Mouse (Mus musculus) lung, embryonic 16.5 days (tissue): Measurements from ENCODE around the gene Ncoa3. TPM values are rescaled to one million over a fixed set of nuclear protein-coding genes. Genes with fewer than 3 reads are reported as not detected.

ENCODE experiments used
- ATAC-seq: fragments of 200-750 bp; cut with Nextera tagmentation; 2 replicates; pipeline ENCODE4 v1.8.0; 2017; ENCODE audit warnings: low read depth, mild to moderate bottlenecking, moderate library complexity
- H3K27ac ChIP-seq: fragments of 300-500 bp; sonication (generic); 2 replicates; pipeline ENCODE4 v1.5.1; 2014; ENCODE audit warnings: mild to moderate bottlenecking, control low read depth, low read length
- H3K27me3 ChIP-seq: fragments of 300-500 bp; sonication (generic); 2 replicates; pipeline ENCODE4 v1.6.1; 2014; ENCODE audit warnings: low read depth, low read length, mixed read lengths; ENCODE audit not compliant: control insufficient read depth, insufficient read depth
- H3K36me3 ChIP-seq: fragments of 300-500 bp; sonication (generic); 2 replicates; pipeline ENCODE4 v1.6.1; 2014; ENCODE audit warnings: low read length; ENCODE audit not compliant: control insufficient read depth, insufficient read depth
- H3K4me1 ChIP-seq: fragments of 300-500 bp; sonication (generic); replicated peaks from 2 replicates; pipeline ENCODE4 v1.6.1; 2014; ENCODE audit warnings: low read length, mixed read lengths; ENCODE audit not compliant: control insufficient read depth, insufficient read depth
- H3K4me2 ChIP-seq: fragments of 300-500 bp; sonication (generic); 2 replicates; pipeline ENCODE4 v1.6.1; 2014; ENCODE audit warnings: low read depth, low read length, control low read depth
- H3K4me3 ChIP-seq: fragments of 300-500 bp; sonication (generic); 2 replicates; pipeline ENCODE4 v1.5.1; 2014; ENCODE audit warnings: mild to moderate bottlenecking, low read length, control low read depth
- H3K9ac ChIP-seq: fragments of 300-500 bp; sonication (generic); 2 replicates; pipeline ENCODE4 v1.6.1; 2014; ENCODE audit warnings: low read length, control low read depth
- H3K9me3 ChIP-seq: fragments of 300-500 bp; sonication (generic); 2 replicates; pipeline ENCODE4 v1.6.1; 2016; ENCODE audit warnings: low read length; ENCODE audit not compliant: control insufficient read depth
- WGBS: fragments of 180-500 bp; shearing (Covaris S2); extraction: QIAGEN DNeasy Blood & Tissue Kit; methylation state at CpG from one replicate; pipeline ENCODE4 v1.1.7; 2014; 5-methylcytosine and 5-hydroxymethylcytosine counted together
- polyA plus RNA-seq: library from polyadenylated mRNA; unstranded; fragments of >200 nt; fragmentation: Nextera tagmentation; extraction: Ambion mirVana; gene quantifications from 2 replicates; pipeline ENCODE4 v1.2.1, GENCODE M21; 2015

Ncoa3 gene
- polyA plus RNA-seq, 1 experiment from 2014 or later, result 12.1 TPM

DNA sequence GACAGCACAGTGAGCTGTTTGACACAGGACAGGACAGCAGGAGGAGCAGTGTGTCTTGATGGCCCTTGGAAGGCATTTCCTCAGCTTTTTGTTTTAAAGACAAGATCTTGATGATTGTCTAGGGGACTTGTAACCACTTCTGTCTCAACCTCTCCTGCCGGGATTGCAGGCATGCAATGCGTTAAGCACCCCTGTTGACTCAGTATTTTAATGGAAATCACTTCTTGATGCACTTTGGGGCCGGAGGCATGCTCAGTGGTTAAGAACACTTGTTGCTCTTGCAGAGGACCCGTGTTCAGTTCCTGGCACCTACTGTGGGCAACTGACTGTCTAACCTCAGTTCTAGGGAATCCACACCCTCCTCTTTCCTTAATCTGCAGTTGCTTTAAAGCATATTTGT is 74.0 kb downstream of the Ncoa3 start:
- Histone ChIP-seq H3K27ac (no peak overlapping the region), H3K4me1 (peaks cover 4% of the 10 kb centered on the region; the same call in 1 of the 2 replicates), H3K4me2 (no peak overlapping the region), H3K27me3 (no peaks in the 10 kb centered on the region), H3K36me3 (peaks cover 35% of the 10 kb centered on the region), H3K4me3 (no peak overlapping the region), H3K9ac (no peak overlapping the region), H3K9me3 (no peaks in the 10 kb centered on the region)
- ATAC-seq, result no peak
- 76% methylated on average over 4 of the region's 4 CpGs for WGBS

DNA sequence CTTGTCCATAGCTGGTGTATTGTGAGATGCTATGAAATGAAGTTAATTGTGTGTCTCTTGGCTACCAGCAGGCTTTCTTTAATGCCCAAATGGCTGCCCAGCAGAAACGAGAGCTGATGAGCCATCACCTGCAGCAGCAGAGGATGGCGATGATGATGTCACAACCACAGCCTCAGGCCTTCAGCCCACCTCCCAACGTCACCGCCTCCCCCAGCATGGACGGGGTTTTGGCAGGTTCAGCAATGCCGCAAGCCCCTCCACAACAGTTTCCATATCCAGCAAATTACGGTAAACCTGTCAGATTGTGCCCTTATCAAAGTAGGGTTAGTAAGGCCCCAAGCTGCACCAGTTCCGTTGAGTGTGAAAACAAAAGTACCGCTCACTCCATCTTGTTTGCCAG is 75.8 kb downstream of the Ncoa3 start:
- no peak for ATAC-seq
- H3K36me3 ChIP-seq, result peaks cover 38% of the 10 kb centered on the region

DNA sequence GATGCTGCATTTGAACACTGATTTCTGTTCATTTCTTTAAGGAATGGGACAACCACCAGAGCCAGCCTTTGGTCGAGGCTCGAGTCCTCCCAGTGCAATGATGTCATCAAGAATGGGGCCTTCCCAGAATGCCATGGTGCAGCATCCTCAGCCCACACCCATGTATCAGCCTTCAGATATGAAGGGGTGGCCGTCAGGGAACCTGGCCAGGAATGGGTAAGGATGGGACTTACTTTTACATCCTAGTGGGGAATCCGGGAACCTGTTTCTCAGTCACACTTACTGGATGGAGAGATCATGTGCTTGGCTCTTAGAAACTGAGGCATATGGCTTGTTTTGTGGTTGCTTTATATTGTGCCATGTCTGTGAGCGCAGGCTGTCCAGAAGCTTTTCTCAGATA is 76.7 kb downstream of the Ncoa3 start:
- no peak for ATAC-seq

More for the DNA sequence above, 75.8 kb downstream of the Ncoa3 start:
- Histone ChIP-seq H3K4me1 (no peaks in the 10 kb centered on the region), H3K4me3 (no peak overlapping the region), H3K9me3 (no peaks in the 10 kb centered on the region), H3K27ac (no peak overlapping the region), H3K4me2 (no peak overlapping the region), H3K27me3 (no peaks in the 10 kb centered on the region), H3K9ac (no peak overlapping the region)
- 83% methylated on average over 9 of the region's 9 CpGs for WGBS

DNA sequence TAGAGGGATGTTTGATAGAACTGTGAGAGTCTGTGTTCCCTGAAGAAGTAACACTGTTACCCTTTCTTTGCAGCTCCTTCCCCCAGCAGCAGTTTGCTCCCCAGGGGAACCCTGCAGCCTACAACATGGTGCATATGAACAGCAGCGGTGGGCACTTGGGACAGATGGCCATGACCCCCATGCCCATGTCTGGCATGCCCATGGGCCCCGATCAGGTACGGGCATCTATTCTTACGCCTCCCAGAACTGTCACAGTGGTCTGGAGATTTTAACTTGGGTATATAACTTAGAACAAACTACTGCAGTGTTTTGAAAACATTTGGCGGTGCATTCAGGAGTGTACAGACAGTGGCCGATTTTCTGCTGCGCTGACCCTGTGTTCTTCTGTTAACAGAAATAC is 77.3 kb downstream of the Ncoa3 start:
- 88% methylated on average over 7 of the region's 7 CpGs for WGBS
- Histone ChIP-seq H3K4me2 (no peak overlapping the region), H3K9ac (no peak overlapping the region), H3K27me3 (no peaks in the 10 kb centered on the region), H3K4me3 (no peak overlapping the region), H3K9me3 (no peaks in the 10 kb centered on the region), H3K4me1 (peaks cover 2% of the 10 kb centered on the region; the same call in 1 of the 2 replicates), H3K27ac (no peak overlapping the region), H3K36me3 (peaks cover 38% of the 10 kb centered on the region)
- no peak for ATAC-seq

More for the DNA sequence above, 76.7 kb downstream of the Ncoa3 start:
- Histone ChIP-seq H3K9me3 (no peaks in the 10 kb centered on the region), H3K27me3 (no peaks in the 10 kb centered on the region), H3K4me3 (no peak overlapping the region), H3K4me2 (no peak overlapping the region), H3K9ac (no peak overlapping the region), H3K27ac (no peak overlapping the region), H3K36me3 (peaks cover 38% of the 10 kb centered on the region), H3K4me1 (no peaks in the 10 kb centered on the region)
- WGBS, result 82% methylated on average over 5 of the region's 5 CpGs

DNA sequence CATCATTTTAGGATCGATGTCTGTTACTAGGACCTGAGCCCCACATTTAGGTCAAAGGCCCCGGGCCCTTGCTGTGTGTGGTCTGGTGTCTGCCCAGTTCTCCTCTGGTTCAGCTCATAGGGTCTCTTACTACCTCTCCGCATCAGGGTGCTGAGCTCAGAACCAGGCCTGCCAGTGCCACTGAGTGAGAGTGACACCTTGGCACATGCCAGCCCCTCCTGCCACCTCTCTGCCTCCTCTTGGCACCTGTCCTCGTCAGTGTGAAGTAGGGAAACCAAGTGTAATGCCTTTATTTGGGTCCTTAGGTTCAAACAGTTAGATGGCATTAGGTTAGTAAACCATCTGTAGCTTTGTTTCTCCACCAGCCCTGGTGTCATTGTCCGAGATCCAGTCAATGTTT is 79.0 kb downstream of the Ncoa3 start:
- WGBS, result 73% methylated on average over 5 of the region's 5 CpGs
- Histone ChIP-seq H3K27me3 (no peaks in the 10 kb centered on the region), H3K4me3 (no peak overlapping the region), H3K27ac (no peak overlapping the region), H3K9ac (no peak overlapping the region), H3K36me3 (peaks cover 26% of the 10 kb centered on the region), H3K4me2 (no peak overlapping the region), H3K9me3 (no peaks in the 10 kb centered on the region), H3K4me1 (peaks cover 2% of the 10 kb centered on the region; the same call in 1 of the 2 replicates)
- ATAC-seq, result no peak

DNA sequence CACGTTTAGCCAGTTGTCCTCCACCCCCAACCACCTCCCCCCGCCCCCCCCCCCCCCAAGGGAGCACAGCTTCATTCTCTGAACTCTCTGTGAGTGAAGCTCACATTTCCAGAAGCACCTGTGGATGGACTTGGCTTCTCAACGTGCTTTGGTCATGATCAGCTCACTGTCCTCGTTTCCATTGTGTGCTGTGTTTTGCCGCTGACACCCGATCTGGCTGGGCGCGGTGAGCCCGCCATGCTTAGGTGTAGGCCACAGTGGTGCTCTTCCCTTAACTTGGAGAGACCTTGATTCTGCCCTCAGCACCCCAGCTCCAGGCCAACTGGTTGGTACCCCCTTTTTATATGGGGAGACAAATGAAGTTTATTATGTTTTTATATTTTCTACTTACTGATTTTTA is 79.5 kb downstream of the Ncoa3 start:
- H3K36me3 ChIP-seq, result peaks cover 26% of the 10 kb centered on the region
- H3K9me3 ChIP-seq, result no peaks in the 10 kb centered on the region
- no peak overlapping the region for H3K4me3 ChIP-seq
- 85% methylated on average over 9 of the region's 9 CpGs for WGBS
- H3K9ac ChIP-seq, result no peak overlapping the region
- peaks cover 2% of the 10 kb centered on the region; the same call in 1 of the 2 replicates for H3K4me1 ChIP-seq
- H3K4me2 ChIP-seq, result no peak overlapping the region
- H3K27me3 ChIP-seq, result no peaks in the 10 kb centered on the region
- no peak overlapping the region for H3K27ac ChIP-seq
- ATAC-seq, result no peak

DNA sequence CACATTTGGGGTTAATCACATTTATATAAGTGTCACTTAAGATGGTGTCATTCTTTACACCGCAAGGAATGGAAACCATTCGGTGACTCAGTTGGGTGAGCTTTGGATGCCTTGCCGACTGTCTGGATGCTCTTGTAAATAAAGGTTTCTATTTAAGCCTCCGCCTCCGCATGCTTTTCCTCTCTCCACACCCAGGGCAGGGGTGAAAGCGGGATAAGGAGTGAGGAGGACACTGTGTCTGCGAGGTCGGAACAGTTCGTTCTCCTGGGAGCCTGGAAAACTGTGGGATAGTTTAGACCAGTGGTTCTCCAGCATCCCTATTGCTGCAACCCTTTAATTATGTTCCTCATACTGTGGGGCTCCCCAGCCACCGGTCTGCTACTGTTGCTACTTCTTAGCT is 80.6 kb downstream of the Ncoa3 start:
- WGBS, result 65% methylated on average over 10 of the region's 10 CpGs
- Histone ChIP-seq H3K4me1 (peaks cover 2% of the 10 kb centered on the region; the same call in 1 of the 2 replicates), H3K27me3 (no peaks in the 10 kb centered on the region), H3K9ac (no peak overlapping the region), H3K4me3 (no peak overlapping the region), H3K4me2 (no peak overlapping the region), H3K36me3 (peaks cover 24% of the 10 kb centered on the region), H3K9me3 (no peaks in the 10 kb centered on the region), H3K27ac (no peak overlapping the region)
- ATAC-seq, result no peak

DNA sequence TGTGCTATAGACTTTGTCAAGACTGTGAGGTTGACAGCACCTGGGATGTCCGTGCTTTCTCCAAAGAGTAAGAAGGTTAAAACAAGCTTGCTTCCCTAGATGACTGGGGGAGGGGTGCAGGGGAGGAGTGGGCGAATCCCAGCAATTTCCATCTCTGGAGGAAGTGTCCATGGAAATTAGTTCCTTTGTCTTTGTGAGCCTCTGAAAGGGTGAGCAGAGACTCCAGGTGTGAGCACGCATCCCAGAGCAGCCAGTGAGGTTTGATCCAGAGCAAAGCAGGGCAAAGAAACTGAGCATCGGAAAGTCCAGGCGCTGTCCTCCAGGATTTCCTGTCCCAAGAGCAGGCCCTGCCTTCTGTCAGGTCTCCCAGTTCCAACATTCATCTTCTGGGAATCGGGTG is 81.9 kb downstream of the Ncoa3 start:
- H3K4me3 ChIP-seq, result no peak overlapping the region
- ATAC-seq, result no peak
- peaks cover 18% of the 10 kb centered on the region for H3K36me3 ChIP-seq
- H3K27me3 ChIP-seq, result no peaks in the 10 kb centered on the region
- 62% methylated on average over 6 of the region's 6 CpGs for WGBS
- H3K4me1 ChIP-seq, result peaks cover 2% of the 10 kb centered on the region; the same call in 1 of the 2 replicates
- no peak overlapping the region for H3K9ac ChIP-seq
- no peaks in the 10 kb centered on the region for H3K9me3 ChIP-seq
- H3K4me2 ChIP-seq, result no peak overlapping the region
- no peak overlapping the region for H3K27ac ChIP-seq

DNA sequence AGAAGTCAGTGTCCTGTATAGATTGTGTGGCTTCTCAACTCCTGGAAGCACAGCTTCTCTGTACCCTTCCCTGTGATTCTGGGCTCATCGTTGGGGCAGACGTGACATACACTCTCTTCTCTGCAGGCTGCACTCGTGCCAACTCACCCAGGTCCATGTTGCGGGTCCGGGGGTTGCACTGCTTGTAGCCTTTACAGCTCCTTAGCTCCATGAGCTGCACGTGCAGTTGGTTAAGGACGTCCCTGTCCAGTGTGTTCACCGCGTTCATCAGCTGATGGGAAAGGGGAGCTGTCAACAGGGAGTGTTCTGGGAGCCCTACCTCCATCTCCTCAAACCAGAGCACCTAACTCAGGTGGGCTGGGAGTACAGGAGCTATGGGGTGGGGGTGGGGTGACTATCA is 84.9 kb downstream of the Ncoa3 start:
- H3K27ac ChIP-seq, result no peak overlapping the region
- no peak overlapping the region for H3K9ac ChIP-seq
- H3K4me2 ChIP-seq, result no peak overlapping the region
- 85% methylated on average over 9 of the region's 9 CpGs for WGBS
- no peaks in the 10 kb centered on the region for H3K27me3 ChIP-seq
- no peak for ATAC-seq
- no peaks in the 10 kb centered on the region for H3K9me3 ChIP-seq
- H3K4me1 ChIP-seq, result peaks cover 11% of the 10 kb centered on the region
- no peaks in the 10 kb centered on the region for H3K36me3 ChIP-seq
- no peak overlapping the region for H3K4me3 ChIP-seq

DNA sequence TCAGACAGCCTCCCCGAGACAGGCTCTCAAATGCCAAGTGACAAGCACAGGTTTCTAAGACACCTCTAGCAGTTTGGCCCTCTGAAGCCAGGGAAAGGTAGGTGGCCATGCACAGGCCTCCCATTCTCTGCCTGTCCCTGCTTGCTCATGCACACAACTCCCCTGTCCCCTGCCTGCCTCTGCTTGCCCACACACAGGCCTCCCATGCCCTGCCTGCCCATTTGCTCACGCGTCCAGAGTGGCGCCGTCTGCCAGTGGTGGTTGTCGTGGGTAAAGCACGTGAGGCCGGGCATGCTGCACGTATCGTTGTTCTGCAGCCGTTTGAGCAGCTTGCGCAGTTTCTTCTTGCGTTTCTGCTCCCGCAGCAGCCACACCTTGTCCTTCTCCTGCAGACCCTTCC is 86.8 kb downstream of the Ncoa3 start:
- 88% methylated on average over 14 of the region's 14 CpGs for WGBS
- Histone ChIP-seq H3K4me2 (no peak overlapping the region), H3K36me3 (no peaks in the 10 kb centered on the region), H3K9me3 (no peaks in the 10 kb centered on the region), H3K9ac (no peak overlapping the region), H3K27ac (no peak overlapping the region), H3K4me3 (no peak overlapping the region), H3K27me3 (no peaks in the 10 kb centered on the region), H3K4me1 (peaks cover 25% of the 10 kb centered on the region)
- no peak for ATAC-seq
